Mouse (Mus musculus): ENCODE data around the gene Nudcd3.
A peak's percentile ranks its signal among the peaks of the same experiment; 100 is the strongest.

Nudcd3 gene

DNA sequence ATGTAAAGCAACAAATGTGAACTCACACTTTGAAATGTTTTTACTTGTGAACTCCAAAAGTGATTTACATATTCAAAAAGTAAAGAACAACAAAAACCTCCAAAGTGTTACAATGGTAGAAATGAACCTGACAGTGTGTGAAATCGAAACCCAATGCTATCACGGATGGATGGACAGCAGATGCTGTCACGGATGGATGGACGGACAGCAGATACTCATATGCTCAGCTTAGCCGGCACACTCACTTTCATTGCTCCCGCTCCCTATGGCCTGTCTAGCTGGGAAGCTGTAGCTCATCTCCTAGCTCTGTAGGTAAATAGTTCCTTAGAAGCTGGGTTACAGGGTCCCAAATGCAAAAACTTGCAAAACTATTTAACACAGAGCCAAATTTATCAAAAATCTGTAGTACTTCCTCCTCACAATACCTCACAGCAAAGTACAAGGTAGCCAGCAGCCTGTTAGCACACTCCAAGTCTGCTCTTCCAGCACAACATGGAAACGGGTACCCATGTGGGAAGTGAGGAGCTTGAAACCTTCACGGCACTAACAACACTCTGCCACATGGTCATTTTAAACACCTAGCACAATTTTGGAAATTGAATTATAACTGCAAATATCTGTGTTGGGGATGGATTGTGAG lies 22.3 kb downstream of the Nudcd3 start:
- no peak for DNase-seq

DNA sequence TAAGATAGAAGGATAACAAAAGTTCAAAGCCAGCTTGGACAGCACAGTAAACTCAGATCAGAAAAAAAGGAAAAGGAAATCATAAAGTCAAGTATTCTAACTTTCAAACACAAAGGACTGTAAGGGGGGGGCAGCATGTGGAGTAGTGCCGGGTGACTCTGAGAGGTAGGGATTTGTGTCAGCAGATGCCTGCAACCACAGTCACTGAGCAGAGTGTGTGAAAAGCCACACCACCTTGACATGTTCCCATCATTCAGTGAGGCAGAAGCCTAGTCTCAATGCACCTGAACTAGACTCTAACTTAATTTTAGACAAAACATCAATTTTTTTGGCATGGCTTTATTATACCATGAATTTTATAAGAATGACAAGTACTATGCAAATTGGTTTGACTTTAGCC lies 24.7 kb downstream of the Nudcd3 start:
- DNase-seq = no peak

DNA sequence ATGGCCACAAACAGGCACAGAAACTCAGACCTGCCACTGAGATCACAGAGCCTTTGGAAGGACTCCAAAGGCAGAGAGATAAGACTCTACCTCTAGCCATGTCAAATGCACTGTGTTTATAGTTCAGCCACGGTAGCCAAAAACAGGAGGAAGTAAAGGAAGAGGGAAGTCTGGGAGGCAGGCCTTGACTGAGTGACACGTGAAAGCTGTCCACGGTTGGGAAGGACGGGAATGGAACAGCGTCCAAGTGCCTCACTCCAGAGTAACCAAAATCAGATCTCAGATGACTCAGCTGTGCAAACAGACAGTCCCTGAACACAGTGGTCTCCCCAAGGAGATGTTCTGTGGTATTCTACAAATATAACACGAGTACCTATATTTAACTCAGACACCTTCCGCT lies 25.5 kb downstream of the Nudcd3 start:
- DNase-seq = peak; percentile 19 to 33

DNA sequence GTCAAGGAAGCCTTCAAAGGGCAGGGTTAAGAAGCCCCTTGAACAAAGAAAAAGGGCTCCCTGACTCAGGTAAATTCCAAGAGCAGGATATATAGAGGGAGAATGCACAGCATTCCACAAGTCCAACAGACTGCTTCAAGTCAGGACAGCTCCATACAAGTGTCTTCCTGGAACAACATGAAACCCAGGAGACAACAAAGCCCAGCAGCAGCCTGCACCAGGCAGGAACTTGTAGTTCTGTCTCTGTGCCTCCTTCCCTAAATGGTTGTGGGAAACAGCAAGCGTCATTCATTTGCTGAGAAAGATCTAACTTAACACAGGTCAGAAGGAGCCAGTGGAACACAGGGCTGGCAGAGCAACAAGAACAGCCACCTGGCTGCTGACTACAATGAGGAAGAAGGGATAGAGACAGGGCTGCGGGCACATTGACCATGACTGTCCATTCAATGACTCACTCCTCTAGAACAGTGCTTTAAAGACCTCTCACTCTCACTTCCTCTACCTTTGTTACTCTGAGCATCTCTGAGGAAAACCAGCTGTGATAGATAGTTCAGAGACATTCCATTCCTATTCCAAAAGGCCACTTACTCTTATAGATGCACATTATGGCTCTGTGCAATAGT lies 31.1 kb downstream of the Nudcd3 start:
- DNase-seq = no peak

DNA sequence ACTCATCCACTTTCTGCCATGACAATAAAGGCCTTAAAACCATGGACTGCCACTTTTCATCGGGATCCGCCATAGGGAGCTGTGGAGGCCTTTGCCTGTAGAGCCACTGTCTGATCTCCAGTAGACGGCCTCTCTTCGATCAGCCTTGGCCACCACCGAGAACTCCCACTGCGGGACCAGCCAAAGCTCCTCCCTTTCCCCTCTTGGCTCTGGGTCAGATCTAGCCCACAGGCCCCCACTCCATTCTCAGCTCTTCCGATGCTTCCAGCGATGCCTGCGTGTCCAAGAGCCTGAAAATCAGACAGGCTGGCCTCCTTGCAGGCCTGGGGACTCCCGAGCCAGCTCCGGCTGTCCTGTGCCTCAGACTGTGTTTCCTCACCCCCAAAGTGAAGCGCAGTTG lies 33.9 kb downstream of the Nudcd3 start:
- DNase-seq = peak; percentile 46 to 54

DNA sequence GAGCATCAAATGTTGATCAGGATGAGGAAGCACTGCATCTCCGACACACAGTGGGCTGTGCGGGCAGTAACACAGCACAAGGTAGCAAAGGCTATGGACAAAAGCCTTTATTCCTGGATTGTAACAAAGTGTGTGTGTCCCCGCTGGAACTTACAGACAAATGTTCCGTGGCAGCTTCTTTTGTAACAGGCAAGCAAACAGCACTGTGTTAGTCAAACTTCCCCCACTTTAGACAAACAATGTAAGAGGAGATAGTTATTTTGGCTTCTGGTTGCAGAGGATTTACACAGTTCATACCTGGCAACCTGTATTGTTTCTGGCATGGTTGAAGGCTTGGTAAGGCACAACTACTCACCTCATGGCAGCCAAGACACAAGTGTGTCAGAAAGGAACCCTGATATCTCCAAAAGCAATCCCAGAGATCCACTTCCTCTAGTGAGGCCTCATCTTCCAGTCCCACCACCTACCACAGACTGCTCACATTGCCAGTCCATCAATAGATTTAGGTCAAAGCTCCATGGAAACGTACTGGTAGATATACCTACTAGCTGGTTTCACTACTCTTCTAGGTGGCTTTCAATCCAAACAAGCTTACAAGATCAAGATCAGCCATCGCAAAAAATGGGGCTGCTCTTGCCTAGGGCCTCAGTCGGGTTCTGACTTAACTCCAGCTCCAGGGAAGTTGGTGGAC lies 34.7 kb downstream of the Nudcd3 start:
- DNase-seq = no peak

DNA sequence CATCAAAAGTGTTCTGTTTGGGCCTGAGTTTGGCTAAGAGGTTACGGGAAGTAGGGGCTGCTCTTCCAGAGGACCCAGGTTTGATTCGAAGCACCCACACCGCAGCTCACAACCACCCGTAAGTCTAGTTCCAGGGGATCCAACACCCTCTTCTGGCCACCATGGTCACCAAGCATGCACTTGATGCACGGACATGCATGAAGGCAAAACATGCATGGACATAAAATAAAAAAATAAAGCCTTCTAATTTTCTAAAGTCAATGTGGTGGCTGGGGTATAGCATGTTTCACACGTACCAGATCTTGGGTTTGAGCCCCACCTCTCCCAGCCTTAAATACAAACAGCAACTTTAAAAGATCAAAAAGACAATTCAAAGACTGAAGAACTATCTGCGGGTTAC lies 35.4 kb downstream of the Nudcd3 start:
- no peak for DNase-seq

DNA sequence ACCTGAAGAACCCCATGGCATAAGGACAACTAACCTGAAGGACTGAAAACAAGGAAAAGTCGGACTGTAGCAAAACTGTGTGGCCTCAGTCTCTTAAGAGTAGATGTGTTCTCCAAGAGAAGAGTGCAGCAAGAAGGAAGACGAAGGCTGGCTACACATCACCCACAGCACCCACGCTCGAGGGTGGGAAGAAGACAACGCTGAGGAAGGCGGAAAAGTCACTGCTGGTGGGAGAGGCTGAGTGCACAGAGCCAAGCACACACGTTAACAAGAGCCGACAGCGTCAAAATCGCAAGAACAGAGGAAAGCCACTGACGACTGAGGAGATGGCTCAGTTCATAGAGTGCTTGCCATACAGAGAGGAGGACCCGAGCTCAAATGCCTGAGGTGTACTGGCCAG lies 36.5 kb downstream of the Nudcd3 start:
- DNase-seq = no peak

DNA sequence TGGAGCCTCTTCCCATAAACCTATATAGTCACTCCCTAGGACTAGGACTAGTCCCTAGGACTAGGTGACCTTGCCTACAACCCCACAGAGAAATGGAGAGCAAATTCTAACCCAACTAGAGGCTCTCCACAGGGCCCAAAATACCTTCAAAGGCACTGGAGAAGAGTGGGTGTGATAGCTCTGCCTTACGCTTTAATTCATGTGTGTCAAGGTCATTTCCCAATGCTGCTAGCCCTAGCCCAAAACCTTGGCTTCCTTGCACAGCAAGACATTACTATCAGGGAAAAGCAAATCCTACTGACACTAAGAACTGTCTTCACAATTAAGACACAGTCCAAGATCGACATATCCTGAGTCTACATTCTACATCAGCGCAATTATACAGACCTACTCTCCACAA lies 37.2 kb downstream of the Nudcd3 start:
- DNase-seq = no peak

DNA sequence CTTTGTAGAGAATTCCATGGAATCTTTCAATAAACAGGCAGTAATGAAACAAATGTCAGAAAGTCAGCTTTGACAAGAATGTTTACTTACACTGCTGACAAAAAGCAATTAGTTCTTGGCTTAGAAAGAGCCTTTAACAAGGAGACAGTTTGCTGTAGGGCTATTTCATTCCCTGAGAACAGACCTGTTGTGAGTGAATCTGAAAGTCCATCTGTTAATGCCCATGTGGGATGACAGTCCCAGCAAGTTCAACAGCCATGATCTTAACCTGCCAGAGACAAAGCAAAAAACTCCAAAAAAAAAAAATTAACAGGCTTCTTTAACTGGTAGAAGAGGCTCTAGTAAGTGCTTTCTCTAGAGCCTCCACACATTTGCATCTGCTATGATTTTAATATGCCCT lies 38.7 kb downstream of the Nudcd3 start:
- DNase-seq = no peak

DNA sequence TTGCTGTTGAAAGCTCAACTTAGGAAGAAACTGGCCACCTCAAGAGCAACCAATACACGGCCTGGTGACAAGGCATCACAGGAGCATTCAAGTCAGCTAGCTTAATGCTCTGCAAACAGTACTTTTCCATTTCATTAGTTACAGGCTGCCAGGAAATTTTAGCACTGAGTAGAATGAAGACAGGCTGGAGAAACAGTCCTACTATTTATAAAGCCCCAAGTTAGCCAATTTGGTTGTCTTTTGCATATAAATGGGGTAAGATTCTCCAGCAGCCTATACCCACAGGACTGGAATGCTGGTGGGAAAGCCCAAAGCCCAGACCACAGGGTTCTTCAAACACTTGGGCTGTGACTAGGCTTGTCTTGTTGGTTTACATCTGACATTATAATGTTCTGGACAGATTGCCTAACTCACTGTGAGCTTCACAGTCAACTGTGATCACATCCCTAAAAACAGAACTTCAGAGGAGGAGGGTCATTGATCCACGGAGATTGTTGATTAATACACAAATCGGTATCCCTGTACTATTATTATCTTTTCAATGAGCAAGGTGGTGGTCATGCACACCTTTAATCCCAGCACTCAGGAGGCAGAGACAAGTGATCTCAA lies 39.4 kb downstream of the Nudcd3 start:
- no peak for DNase-seq

DNA sequence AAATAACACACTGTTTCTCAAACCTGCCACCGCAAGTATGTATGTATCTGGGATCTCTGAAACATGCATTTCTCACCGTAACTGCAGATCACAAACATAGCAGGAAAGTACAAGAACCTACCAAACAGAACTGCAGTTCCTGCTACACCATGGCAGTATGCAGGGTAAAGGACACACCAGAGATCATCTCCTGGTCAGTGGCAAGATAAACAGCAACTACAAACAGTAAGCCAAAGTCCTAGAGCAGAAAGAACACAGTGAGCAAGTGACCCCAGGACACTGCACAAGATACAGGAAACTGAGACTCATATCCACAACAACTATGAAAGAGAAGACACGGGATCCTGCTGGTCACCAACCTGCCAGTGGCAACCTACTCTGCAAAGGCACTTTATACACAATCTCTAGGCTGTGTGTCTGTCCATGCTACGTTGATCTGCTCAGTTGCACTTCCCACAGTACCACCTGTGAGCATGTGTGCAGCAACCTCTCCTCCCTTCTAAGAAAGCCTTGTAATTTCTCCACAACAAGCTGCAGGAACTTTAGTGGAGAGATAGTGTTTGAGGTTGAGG lies 40.4 kb downstream of the Nudcd3 start:
- DNase-seq = no peak

DNA sequence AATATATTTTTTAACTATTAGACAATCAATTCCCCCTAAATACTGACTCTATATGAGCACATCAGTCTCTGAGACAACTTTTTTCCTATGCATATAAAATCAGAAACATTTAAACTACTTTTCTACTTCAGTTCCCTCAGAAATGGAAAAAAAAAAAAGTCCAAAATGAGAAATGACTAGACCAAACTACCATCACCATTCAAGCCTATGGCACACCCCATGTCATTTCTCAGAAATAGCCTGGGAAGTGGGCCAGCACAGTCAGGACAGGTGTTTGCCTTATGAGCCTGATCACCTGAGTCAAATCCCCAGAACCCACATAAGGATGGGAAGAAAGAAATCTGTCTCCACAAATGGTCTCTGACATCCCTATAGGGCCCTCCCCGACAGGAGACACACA lies 41.7 kb downstream of the Nudcd3 start:
- DNase-seq = peak in 1 of 2 experiments; percentile 30

DNA sequence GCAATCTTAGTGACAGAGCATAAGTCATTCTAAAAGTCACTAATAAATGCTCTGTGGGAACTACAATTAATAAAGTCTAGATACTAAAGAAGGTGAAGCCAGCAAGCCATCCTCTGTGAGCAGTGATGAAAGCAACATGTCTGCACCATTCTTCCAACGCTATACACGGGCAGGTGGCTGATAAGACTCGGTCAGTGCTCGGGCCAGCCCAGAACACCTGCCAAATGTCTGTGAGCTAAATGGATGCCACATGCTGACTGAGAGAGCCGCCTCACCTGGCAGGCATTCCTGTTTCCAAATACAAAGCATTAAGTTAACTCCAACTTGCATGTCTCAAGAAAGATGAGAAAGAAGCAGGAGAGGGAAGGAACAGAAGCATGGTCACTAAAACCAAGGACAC lies 43.1 kb downstream of the Nudcd3 start:
- peak; percentile 79 to 86 for DNase-seq

DNA sequence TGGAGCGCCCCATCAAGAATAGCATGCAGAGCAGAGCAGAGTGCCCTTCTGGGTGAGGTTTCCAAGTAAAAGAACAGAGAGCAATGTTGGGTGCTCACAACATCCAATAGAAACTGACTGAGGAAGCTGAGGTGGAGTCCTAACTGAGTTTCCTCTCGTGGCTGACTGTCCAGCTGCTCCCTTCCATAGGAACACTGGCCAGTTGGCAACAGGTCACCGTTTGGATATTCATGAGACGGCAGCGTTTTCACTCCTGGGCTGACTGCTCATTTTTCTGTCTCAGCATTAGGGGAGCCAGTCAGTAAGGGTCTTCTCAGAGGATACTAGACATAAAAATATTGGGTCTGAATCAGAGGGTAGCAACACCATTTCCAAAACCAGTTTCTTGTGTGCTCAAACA lies 43.6 kb downstream of the Nudcd3 start:
- DNase-seq = peak; percentile 52 to 58

DNA sequence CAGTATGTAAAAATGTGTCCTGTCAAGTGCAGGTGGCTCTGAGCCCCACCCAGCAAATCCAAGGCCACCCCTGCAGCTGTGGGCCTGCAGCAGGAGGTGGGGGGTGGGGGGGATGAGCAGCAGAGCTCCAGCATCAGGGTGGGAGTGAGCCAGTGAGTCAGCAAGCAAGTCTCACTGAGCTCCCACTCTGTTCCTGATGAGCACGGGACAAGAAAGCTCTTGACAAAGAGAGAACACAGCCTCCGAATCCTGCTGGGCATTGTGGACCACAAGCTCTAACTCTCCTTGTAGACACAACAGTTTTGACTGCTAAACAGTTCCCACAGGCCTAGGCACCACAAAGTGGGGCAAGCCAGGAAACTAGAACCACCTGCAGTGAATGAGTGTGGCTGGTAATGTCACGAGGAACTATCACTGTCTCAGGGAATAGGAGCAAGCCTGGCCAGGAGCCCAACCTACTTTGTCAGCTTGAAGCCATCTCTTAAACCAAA lies 46.0 kb downstream of the Nudcd3 start:
- peak; percentile 36 to 40 for DNase-seq

DNA sequence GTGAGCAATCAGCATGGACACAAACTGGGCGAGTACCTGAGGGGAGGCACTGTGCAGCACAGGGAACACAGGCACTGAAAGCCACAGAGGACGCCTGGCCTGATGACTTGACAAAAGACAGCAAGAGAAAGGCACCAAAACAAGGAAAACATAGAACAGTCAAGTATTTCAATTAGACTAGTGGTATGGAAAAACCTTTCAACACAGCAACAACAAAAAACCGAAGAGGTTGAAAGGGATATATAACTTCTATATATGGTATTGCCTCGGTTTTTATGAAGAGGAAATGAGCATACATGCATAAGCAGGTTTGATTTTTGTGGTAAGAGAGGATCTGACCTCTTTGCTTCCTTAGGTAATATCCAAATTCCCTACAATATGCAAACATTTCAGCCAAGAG lies 47.4 kb downstream of the Nudcd3 start:
- no peak for DNase-seq

DNA sequence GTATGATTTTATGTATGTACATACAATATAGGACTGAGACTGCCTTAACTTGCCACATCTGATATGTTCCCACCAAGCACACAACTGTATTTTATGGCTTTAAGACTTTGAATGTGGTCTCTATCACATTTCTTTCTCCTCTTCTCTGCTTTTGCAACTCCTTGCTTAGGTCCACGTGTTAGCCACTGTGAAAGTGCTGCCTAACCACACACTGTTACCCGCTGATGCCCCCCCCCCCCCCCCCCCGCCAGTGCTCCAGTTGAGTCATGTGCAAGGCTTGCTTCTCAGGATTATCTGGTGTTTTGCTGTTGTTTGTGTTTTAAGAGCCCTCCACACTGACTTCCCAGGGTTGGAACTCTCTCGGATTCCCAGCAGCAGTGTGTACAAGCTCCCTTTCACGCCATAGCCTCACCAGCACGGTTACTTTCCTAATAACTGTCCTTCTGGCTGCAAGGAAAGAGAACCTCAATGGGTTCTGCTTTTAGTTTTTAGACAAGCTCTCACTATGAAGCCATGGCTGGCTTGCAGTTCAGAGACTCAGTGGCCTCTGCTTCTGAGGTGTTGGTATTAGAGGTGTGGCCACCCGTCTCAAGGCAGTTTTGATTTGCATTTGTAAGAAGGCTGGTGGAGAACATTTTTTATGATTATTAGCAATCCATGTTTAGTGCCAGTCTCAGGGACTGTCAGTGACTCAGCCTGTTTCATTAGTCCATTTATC lies 61.8 kb downstream of the Nudcd3 start:
- DNase-seq = no peak

DNA sequence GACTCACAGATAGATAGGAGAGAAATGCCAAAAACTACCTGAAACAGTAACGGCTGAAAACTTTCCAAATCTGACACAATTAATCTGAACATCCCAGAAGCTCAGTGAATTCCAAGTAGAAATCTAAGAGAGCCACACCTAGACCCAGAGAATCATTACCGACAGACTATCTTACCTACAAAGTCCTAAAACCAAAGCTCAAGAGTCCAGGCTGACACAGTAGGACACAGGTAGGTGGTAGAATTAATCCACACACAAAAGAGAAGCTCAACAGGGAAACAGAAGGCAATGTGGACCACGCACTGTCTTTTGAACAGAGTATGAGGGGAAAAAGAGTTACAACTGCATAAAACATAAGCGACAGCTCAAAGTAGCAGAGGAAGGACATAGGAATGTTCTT lies 67.3 kb downstream of the Nudcd3 start:
- no peak for DNase-seq

DNA sequence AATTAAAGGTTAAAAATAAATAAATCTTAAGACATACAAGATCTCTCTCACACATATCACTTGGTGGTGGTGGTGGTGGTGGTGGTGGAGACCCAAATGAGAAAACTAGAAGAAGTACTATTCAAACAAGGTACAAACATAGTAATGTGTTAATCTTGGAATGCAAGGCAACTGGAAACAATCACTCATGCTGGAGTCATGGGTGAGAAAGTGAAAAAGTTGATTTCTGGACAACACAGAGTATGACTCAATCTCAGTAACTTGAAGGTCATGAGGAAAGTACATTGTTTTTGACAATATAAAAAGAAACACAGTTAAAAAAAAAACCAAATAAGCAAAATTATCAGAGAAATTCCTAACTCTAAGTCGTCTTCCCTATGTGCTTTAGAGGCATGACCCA lies 69.6 kb downstream of the Nudcd3 start:
- no peak for DNase-seq

DNA sequence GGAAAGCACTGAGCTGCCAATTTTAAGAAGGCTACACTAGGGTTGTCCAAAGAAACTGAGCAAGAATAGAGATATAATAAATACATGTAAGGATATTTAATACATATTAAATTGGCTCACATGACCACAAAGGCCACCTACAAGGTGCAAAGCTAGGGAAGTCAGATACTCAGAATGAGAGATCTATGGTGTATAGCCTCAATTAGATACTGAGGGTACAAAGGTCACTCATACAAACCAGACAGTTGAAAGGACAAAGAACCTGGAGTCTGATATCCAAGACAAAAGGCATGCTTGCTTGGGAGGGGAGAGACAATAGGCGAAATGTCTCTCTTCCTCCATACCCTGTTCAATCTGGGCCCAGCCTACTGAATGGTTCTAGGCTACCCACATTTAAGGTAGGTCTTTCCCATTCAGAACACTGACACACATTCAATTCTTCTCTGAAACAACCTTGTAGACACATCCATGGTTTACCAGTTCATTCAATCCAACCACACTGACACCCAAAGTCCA lies 76.6 kb downstream of the Nudcd3 start:
- no peak for DNase-seq

DNA sequence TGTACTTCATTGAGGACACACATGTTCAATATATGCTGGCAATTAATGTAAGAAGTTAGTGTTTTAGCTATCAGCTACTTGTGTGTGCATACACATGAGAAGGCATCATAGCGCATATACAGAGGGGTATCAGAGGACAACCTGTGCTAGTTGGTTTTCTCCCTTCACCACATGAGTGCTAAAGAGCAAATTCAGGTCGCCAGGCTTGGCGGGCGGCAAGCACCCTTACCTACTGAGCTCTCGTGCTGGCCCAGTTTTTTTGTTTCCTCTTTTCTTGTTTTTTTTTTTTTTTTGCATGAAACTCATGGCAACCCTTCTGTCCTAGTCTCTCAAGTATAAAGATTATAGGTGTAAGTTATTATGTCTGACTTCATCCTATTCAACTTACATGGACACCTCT lies 77.6 kb downstream of the Nudcd3 start:
- DNase-seq = no peak

DNA sequence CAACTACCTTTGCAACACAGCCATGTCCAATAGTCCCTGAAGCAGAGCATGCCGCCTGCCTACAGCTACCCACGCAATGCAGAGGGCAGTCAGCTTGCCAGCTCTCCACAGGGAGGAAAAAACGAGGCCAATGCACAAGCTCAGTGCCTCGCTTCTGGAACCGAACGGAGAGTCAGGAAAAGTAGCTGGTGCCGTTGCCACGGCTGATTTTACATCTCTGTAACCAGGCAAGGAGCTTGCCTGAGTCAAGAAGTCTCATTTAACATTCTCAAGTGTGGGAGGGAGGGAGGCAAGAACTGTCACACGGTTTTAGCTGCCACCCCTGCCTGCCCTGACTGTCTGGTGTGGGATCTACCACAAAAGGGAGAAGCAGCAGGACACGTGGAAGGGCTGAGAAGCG lies 79.6 kb downstream of the Nudcd3 start:
- peak; percentile 97 to 99 for DNase-seq

All from cerebellum, postnatal 14 days (tissue).